Mouse (Mus musculus) G1E-ER4 (cell line): Measurements from ENCODE around the gene Tmem117. TPM values are rescaled to one million over a fixed set of nuclear protein-coding genes. Genes with fewer than 3 reads are reported as not detected.

Source experiments
- GATA1 ChIP-seq: IDR thresholded peaks from one replicate; pipeline ENCODE4 v1.8.0; 2012; ENCODE audit warnings: low read length, inconsistent platforms
- polyA plus RNA-seq: library from polyadenylated mRNA; stranded (reverse); fragments of >175 nt; gene quantifications from 2 replicates; pipeline ENCODE4 v1.2.3, GENCODE M21; 2012

Gene Tmem117
- polyA plus RNA-seq = not detected in 2 replicates

GRCm38 (mm10) chr15:94628830-94629601 is at the start of gene Tmem117:
Tmem117 (plus strand) TSS chr15:94629232.
- no peak for TF ChIP-seq GATA1

- TF ChIP-seq GATA1 = no peak
Measured at GRCm38 (mm10) chr15:94582000-94582593, 46.9 kb upstream of the Tmem117 start.

GRCm38 (mm10) chr15:94583153-94583552 is 45.9 kb upstream of the Tmem117 start:
- TF ChIP-seq GATA1 = no peak

GRCm38 (mm10) chr15:94584738-94585137 is 44.3 kb upstream of the Tmem117 start:
- no peak for TF ChIP-seq GATA1

- no peak for TF ChIP-seq GATA1
Measured at GRCm38 (mm10) chr15:94587826-94588715, 41.0 kb upstream of the Tmem117 start.

GRCm38 (mm10) chr15:94589219-94590075 is 39.6 kb upstream of the Tmem117 start, which contains the start of gene Twf1:
Twf1 (minus strand) TSS chr15:94589889.
- no peak for TF ChIP-seq GATA1

- TF ChIP-seq GATA1 = no peak
Measured at GRCm38 (mm10) chr15:94590083-94590482, 38.9 kb upstream of the Tmem117 start.

- TF ChIP-seq GATA1 = no peak
Measured at GRCm38 (mm10) chr15:94591356-94591755, 37.7 kb upstream of the Tmem117 start.

- TF ChIP-seq GATA1 = no peak
Measured at GRCm38 (mm10) chr15:94593586-94593985, 35.4 kb upstream of the Tmem117 start.

GRCm38 (mm10) chr15:94600145-94600707 is 28.8 kb upstream of the Tmem117 start:
- TF ChIP-seq GATA1 = no peak

- no peak for TF ChIP-seq GATA1
Measured at GRCm38 (mm10) chr15:94601339-94601738, 27.7 kb upstream of the Tmem117 start.

- TF ChIP-seq GATA1 = no peak
Measured at GRCm38 (mm10) chr15:94602441-94602840, 26.6 kb upstream of the Tmem117 start.

- TF ChIP-seq GATA1 = no peak
Measured at GRCm38 (mm10) chr15:94607768-94608167, 21.3 kb upstream of the Tmem117 start.

GRCm38 (mm10) chr15:94616036-94616435 is 13.0 kb upstream of the Tmem117 start:
- TF ChIP-seq GATA1 = no peak

GRCm38 (mm10) chr15:94620909-94621308 is 8.1 kb upstream of the Tmem117 start:
- TF ChIP-seq GATA1 = no peak
